Mouse (Mus musculus): ENCODE data around the gene Myo10.

GRCm38 (mm10) chr15:25578369-25578768, 44.0 kb upstream of the Myo10 start:
- no peak for TF ChIP-seq GATA1 (IDR thresholded peaks at IDR 0.05; ENCODE audit: low read length)
- no peak for TF ChIP-seq TAL1 (IDR thresholded peaks at IDR 0.05; ENCODE audit: low read length)
